Mouse (Mus musculus): ENCODE data around the gene Aldh18a1.

DNA sequence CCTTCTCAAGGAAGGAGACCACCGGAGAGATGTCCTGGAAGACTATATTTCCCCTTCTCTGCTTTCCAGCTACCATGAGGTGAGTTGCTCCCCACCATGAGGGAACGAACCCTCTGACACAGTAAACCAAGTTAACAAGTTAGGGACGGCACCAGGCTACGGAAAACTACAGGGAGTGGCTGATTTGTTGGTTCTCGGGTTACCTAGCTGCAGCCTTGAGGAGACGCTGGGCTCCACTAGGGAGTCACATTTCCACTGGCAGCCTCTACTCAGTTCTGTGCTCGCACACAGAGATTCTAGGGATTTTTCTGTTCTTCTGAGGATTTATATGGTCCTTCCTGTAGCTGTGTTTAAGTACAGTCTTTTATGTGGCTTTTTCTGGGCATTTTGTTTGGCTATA, 32.2 kb downstream of the Aldh18a1 start:
- no peak for TF ChIP-seq CTCF (IDR thresholded peaks at IDR 0.05; ENCODE audit: low read depth, low read length)
- TF ChIP-seq GATA1 (IDR thresholded peaks at IDR 0.05; ENCODE audit: borderline replicate concordance, low read length), result no peak
- no peak for TF ChIP-seq POLR2AphosphoS5 (IDR thresholded peaks at IDR 0.05; ENCODE audit: insufficient replicate concordance, low read depth, low read length)
